Mouse (Mus musculus): ENCODE measurements around the gene Zfp949.
"Not testable (repeated sequence)": the region's sequence is repeated elsewhere in the genome, so short reads cannot be mapped to it uniquely, and the experiment has no call there.

Gene Zfp949

GRCm38 (mm10) chr9:88542816-88543215, 5.0 kb upstream of the Zfp949 start:
- no peak for DNase-seq (ENCODE audit: low read depth, low spot score)

GRCm38 (mm10) chr9:88545534-88545933, 2.3 kb upstream of the Zfp949 start:
- DNase-seq (ENCODE audit: low read depth, low spot score) = no peak

- DNase-seq (ENCODE audit: low read depth, low spot score) = no peak
Measured at GRCm38 (mm10) chr9:88546166-88546565, 1.7 kb upstream of the Zfp949 start.

- DNase-seq (ENCODE audit: low read depth, low spot score) = no peak
Measured at GRCm38 (mm10) chr9:88546657-88547056, 1.2 kb upstream of the Zfp949 start.

GRCm38 (mm10) chr9:88547270-88547669, 550 bp upstream of the Zfp949 start:
- peak; percentile 45 for DNase-seq (ENCODE audit: low read depth, low spot score)

GRCm38 (mm10) chr9:88548614-88548945, 760 bp downstream of the Zfp949 start:
- DNase-seq (ENCODE audit: low read depth, low spot score) = no peak

- no peak for DNase-seq (ENCODE audit: low read depth, low spot score)
Measured at GRCm38 (mm10) chr9:88553071-88553470, 5.3 kb downstream of the Zfp949 start.

- DNase-seq (ENCODE audit: low read depth, low spot score) = no peak
Measured at GRCm38 (mm10) chr9:88558146-88558545, 10.3 kb downstream of the Zfp949 start.

- not testable (repeated sequence) for DNase-seq (ENCODE audit: low read depth, low spot score)
Measured at GRCm38 (mm10) chr9:88561476-88561875, 13.7 kb downstream of the Zfp949 start.

GRCm38 (mm10) chr9:88570471-88570870, 22.7 kb downstream of the Zfp949 start:
- not testable (repeated sequence) for DNase-seq (ENCODE audit: low read depth, low spot score)

- not testable (repeated sequence) for DNase-seq (ENCODE audit: low read depth, low spot score)
Measured at GRCm38 (mm10) chr9:88580591-88580990, 32.8 kb downstream of the Zfp949 start, which contains the start of gene Trim43a. Gene Trim43a, plus strand, starts transcription at chr9:88580891.

- DNase-seq (ENCODE audit: low read depth, low spot score) = not testable (repeated sequence)
Measured at GRCm38 (mm10) chr9:88593708-88594107, 45.9 kb downstream of the Zfp949 start.

- peak; percentile 58 for DNase-seq (ENCODE audit: low read depth, low spot score)
Measured at GRCm38 (mm10) chr9:88599206-88600162, 51.7 kb downstream of the Zfp949 start.
